Comparison of ENCODE assay signal across 20 mouse cellular contexts in genomic region chr2:8468989-8469388, GRCm38 (mm10).
DNase-seq lines count a peak whose midpoint lies in the region; ATAC-seq lines count a peak whose summit lies in the region.
"Had no signal": no experiment of that assay in that cellular context is flagged by ENCODE, and none has a peak within 500 bp of the region (broad histone marks: within the 10 kb centered on the region; RNA-seq: fewer than 3 reads in every experiment).

No protein-coding gene starts in this region.

- 50% methylated on average over 2 of the region's 2 CpGs for WGBS in hindbrain, embryonic 11.5 days
- 59% methylated on average over 2 of the region's 2 CpGs for WGBS in hindbrain, embryonic 14.5 days
- 51% methylated on average over 2 of the region's 2 CpGs for WGBS in midbrain, embryonic 12.5 days
- WGBS in midbrain, embryonic 15.5 days: 52% methylated on average over 2 of the region's 2 CpGs
- 64% methylated on average over 2 of the region's 2 CpGs for WGBS in forebrain, embryonic 15.5 days

- no peaks in the 10 kb centered on the region for H3K36me3 ChIP-seq in hindbrain, embryonic 11.5 days (ENCODE audit: control insufficient read depth, insufficient read depth, low read length)
- no peaks in the 10 kb centered on the region for H3K36me3 ChIP-seq in hindbrain, embryonic 14.5 days (replicated peaks; ENCODE audit: control insufficient read depth, insufficient read depth)
- no peaks in the 10 kb centered on the region for H3K36me3 ChIP-seq in midbrain, embryonic 12.5 days
- H3K36me3 ChIP-seq in midbrain, embryonic 15.5 days (replicated peaks): no peaks in the 10 kb centered on the region
- H3K36me3 ChIP-seq in forebrain, embryonic 15.5 days: no peaks in the 10 kb centered on the region
- H3K36me3 ChIP-seq: embryonic facial prominence, embryonic 15.5 days; heart, embryonic 13.5 days; hindbrain, embryonic 12.5 days had no signal

- ATAC-seq in hindbrain, embryonic 11.5 days (ENCODE audit: low FRiP score): 0 out of 2 replicates have a peak, but pooled peaks have one; percentile 53
- no peak for ATAC-seq in hindbrain, embryonic 14.5 days (ENCODE audit: low FRiP score)
- no peak; the same call in 1 of the 2 replicates for ATAC-seq in midbrain, embryonic 12.5 days (ENCODE audit: low FRiP score, low read depth)
- no peak for ATAC-seq in midbrain, embryonic 15.5 days (replicated peaks)
- ATAC-seq in forebrain, embryonic 15.5 days (replicated peaks): no peak
- ATAC-seq: hindbrain, postnatal 0 days had no signal

- DNase-seq in hindbrain, embryonic 11.5 days (ENCODE audit: low spot score): no peak
- DNase-seq in hindbrain, embryonic 14.5 days (ENCODE audit: low spot score): no peak
- no peak for DNase-seq in right cerebral cortex, postnatal 4 days
- DNase-seq in MN1 (ENCODE audit: low spot score): no peak
- DNase-seq: adrenal gland, adult 8-10 months; adrenal gland, postnatal 36 days; cerebellum, adult 2 months; cerebellum, postnatal 14 days; gastrocnemius, adult 2 months; gastrocnemius, postnatal 25 days; heart, postnatal 36 days; kidney, adult 11 months had no signal

- no peak overlapping the region for H3K4me3 ChIP-seq in hindbrain, embryonic 11.5 days (ENCODE audit: low read depth, low read length)
- H3K4me3 ChIP-seq in hindbrain, embryonic 14.5 days (replicated peaks; ENCODE audit: low read length): no peak overlapping the region
- H3K4me3 ChIP-seq in midbrain, embryonic 12.5 days: no peak overlapping the region
- no peak overlapping the region for H3K4me3 ChIP-seq in midbrain, embryonic 15.5 days
- H3K4me3 ChIP-seq in forebrain, embryonic 15.5 days: no peak overlapping the region
- H3K4me3 ChIP-seq: embryonic facial prominence, embryonic 15.5 days; erythroblast, embryonic 14.5 days; gastrocnemius, adult 2 months; heart, embryonic 13.5 days; hindbrain, embryonic 12.5 days had no signal

- no peak overlapping the region for H3K9ac ChIP-seq in hindbrain, embryonic 11.5 days (ENCODE audit: low read depth, low read length)
- no peak overlapping the region for H3K9ac ChIP-seq in hindbrain, embryonic 14.5 days
- H3K9ac ChIP-seq in midbrain, embryonic 12.5 days (replicated peaks): no peak overlapping the region
- no peak overlapping the region for H3K9ac ChIP-seq in midbrain, embryonic 15.5 days
- H3K9ac ChIP-seq in forebrain, embryonic 15.5 days (replicated peaks): no peak overlapping the region
- H3K9ac ChIP-seq: embryonic facial prominence, embryonic 15.5 days; heart, embryonic 13.5 days; hindbrain, embryonic 12.5 days had no signal

- no peaks in the 10 kb centered on the region for H3K27me3 ChIP-seq in hindbrain, embryonic 11.5 days (ENCODE audit: control insufficient read depth, insufficient read depth, low read length)
- H3K27me3 ChIP-seq in hindbrain, embryonic 14.5 days (ENCODE audit: control insufficient read depth, insufficient read depth, low read length): no peaks in the 10 kb centered on the region
- no peaks in the 10 kb centered on the region for H3K27me3 ChIP-seq in midbrain, embryonic 12.5 days
- H3K27me3 ChIP-seq in midbrain, embryonic 15.5 days (replicated peaks): no peaks in the 10 kb centered on the region
- H3K27me3 ChIP-seq in forebrain, embryonic 15.5 days: no peaks in the 10 kb centered on the region
- H3K27me3 ChIP-seq: embryonic facial prominence, embryonic 15.5 days; heart, embryonic 13.5 days; hindbrain, embryonic 12.5 days had no signal

- no peaks in the 10 kb centered on the region for H3K9me3 ChIP-seq in hindbrain, embryonic 11.5 days (ENCODE audit: control insufficient read depth, low read length)
- H3K9me3 ChIP-seq in hindbrain, embryonic 14.5 days (ENCODE audit: control insufficient read depth, low read length): no peaks in the 10 kb centered on the region
- no peaks in the 10 kb centered on the region for H3K9me3 ChIP-seq in midbrain, embryonic 12.5 days
- no peaks in the 10 kb centered on the region for H3K9me3 ChIP-seq in midbrain, embryonic 15.5 days
- H3K9me3 ChIP-seq in forebrain, embryonic 15.5 days: no peaks in the 10 kb centered on the region
- H3K9me3 ChIP-seq: embryonic facial prominence, embryonic 15.5 days; heart, embryonic 13.5 days; hindbrain, embryonic 12.5 days had no signal

- H3K27ac ChIP-seq in hindbrain, embryonic 11.5 days (ENCODE audit: low read depth, low read length): no peak overlapping the region
- H3K27ac ChIP-seq in hindbrain, embryonic 14.5 days: no peak overlapping the region
- H3K27ac ChIP-seq in midbrain, embryonic 12.5 days (replicated peaks): peak overlapping the region; percentile 26; the same call in 1 of the 2 replicates
- no peak overlapping the region for H3K27ac ChIP-seq in midbrain, embryonic 15.5 days
- peak overlapping the region; percentile 92 for H3K27ac ChIP-seq in forebrain, embryonic 15.5 days (replicated peaks)
- H3K27ac ChIP-seq: embryonic facial prominence, embryonic 15.5 days; gastrocnemius, adult 2 months; heart, embryonic 13.5 days; hindbrain, embryonic 12.5 days; hindbrain, postnatal 0 days had no signal

- H3K4me1 ChIP-seq in hindbrain, embryonic 11.5 days (replicated peaks; ENCODE audit: control insufficient read depth, insufficient read depth, low read length): no peaks in the 10 kb centered on the region
- no peaks in the 10 kb centered on the region for H3K4me1 ChIP-seq in hindbrain, embryonic 14.5 days (replicated peaks; ENCODE audit: control insufficient read depth, insufficient read depth, low read length)
- H3K4me1 ChIP-seq in midbrain, embryonic 12.5 days: peaks cover 8% of the 10 kb centered on the region; the same call in 1 of the 2 replicates
- no peaks in the 10 kb centered on the region for H3K4me1 ChIP-seq in midbrain, embryonic 15.5 days
- H3K4me1 ChIP-seq in forebrain, embryonic 15.5 days: peaks cover 19% of the 10 kb centered on the region
- H3K4me1 ChIP-seq: embryonic facial prominence, embryonic 15.5 days; heart, embryonic 13.5 days; hindbrain, embryonic 12.5 days had no signal

- no peak overlapping the region for H3K4me2 ChIP-seq in hindbrain, embryonic 11.5 days (replicated peaks; ENCODE audit: low read depth, low read length)
- H3K4me2 ChIP-seq in hindbrain, embryonic 14.5 days (replicated peaks): no peak overlapping the region
- no peak overlapping the region for H3K4me2 ChIP-seq in midbrain, embryonic 12.5 days (replicated peaks)
- no peak overlapping the region for H3K4me2 ChIP-seq in midbrain, embryonic 15.5 days
- no peak overlapping the region for H3K4me2 ChIP-seq in forebrain, embryonic 15.5 days (replicated peaks)
- H3K4me2 ChIP-seq: embryonic facial prominence, embryonic 15.5 days; heart, embryonic 13.5 days; hindbrain, embryonic 12.5 days had no signal

Comparison
In these comparisons a context has a peak if more than half of its experiments do, and no peak if none do; other contexts are left out.
1. H3K27ac ChIP-seq: peak in midbrain, embryonic 12.5 days (single experiment) and forebrain, embryonic 15.5 days (single experiment); none in hindbrain, embryonic 11.5 days (single experiment), hindbrain, embryonic 14.5 days (single experiment) and midbrain, embryonic 15.5 days (single experiment).